In genomic region chr1:97238557-97238956, GRCm38 (mm10) we compare ENCODE assay signal across 20 mouse cellular contexts.
"Had no signal": no experiment of that assay in that cellular context is flagged by ENCODE, and none has a peak within 500 bp of the region (broad histone marks: within the 10 kb centered on the region; RNA-seq: fewer than 3 reads in every experiment).

No protein-coding gene starts in this region.

- ATAC-seq: forebrain, embryonic 13.5 days; forebrain, embryonic 14.5 days; forebrain, embryonic 15.5 days; forebrain, embryonic 16.5 days; forebrain, postnatal 0 days had no signal

- DNase-seq: cerebellum, adult 8-10 months; cerebellum, adult 9-10 months; cerebellum, adult 9-11 months; cerebellum, postnatal 10 days; cerebellum, postnatal 14 days; cerebellum, postnatal 25 days; cerebellum, postnatal 36 days; embryo, embryonic 11 days; forebrain, postnatal 0 days; gastrocnemius, adult 2 months; gastrocnemius, postnatal 10 days; gastrocnemius, postnatal 14 days; gastrocnemius, postnatal 25 days; heart, adult 11 months; heart, adult 18-20 months; heart, adult 2 months had no signal
